Mouse (Mus musculus) stomach, postnatal 0 days (tissue): ENCODE data around the gene Scyl2.

Experiments
- CTCF ChIP-seq: IDR thresholded peaks from 2 replicates; pipeline ENCODE4 v1.5.1; 2016; ENCODE audit warnings: antibody characterized with exemption, low read depth, mild to moderate bottlenecking, moderate library complexity
- EP300 ChIP-seq: optimal IDR thresholded peaks from 2 replicates; pipeline ENCODE3; 2016; ENCODE audit warnings: antibody characterized with exemption

DNA sequence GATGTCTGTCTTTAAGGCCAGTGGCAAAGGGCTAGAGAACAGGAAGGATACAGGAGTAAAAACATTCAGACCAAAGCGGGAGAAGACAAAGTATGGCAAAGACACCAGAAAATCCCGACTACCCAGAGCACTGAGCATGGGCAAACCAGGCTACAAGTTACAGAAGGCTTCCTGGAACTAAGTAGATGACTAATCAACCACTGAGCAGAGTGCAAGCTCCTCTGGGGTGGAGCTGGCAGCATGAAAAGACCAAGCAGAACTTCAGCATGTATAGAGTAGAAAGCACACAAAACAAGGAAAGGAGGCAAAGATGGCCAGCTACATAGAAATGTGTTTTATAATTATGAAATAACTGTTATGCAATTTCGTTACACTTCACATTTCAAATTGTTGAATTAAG lies 5.6 kb downstream of the Scyl2 start:
- TF ChIP-seq CTCF (no peak), EP300 (no peak)
